Mouse (Mus musculus): ENCODE measurements around the gene Slc7a7. TPM values are rescaled to one million over a fixed set of nuclear protein-coding genes. Genes with fewer than 3 reads are reported as not detected.

Slc7a7 gene
- polyA plus RNA-seq, 1 experiment from 2014 or later: 6.2 TPM

- H3K4me1 ChIP-seq: no peaks in the 10 kb centered on the region; the same call in 1 of the 2 replicates
- no peak overlapping the region for H3K4me3 ChIP-seq (replicated peaks)
- H3K9me3 ChIP-seq (replicated peaks): no peaks in the 10 kb centered on the region
- H3K9ac ChIP-seq (replicated peaks): no peak overlapping the region
- H3K27me3 ChIP-seq (replicated peaks): no peaks in the 10 kb centered on the region
- no peak; the same call in 1 of the 2 replicates for ATAC-seq (ENCODE audit: low FRiP score)
- H3K27ac ChIP-seq (replicated peaks): no peak overlapping the region
- H3K4me2 ChIP-seq: no peak overlapping the region
- no peaks in the 10 kb centered on the region for H3K36me3 ChIP-seq
- 60% methylated on average over 4 of the region's 4 CpGs for WGBS
These were observed 34.2 kb downstream of the Slc7a7 start for GRCm38 (mm10) chr14:54383355-54383771.

GRCm38 (mm10) chr14:54382641-54383040 lies 34.9 kb downstream of the Slc7a7 start:
- ATAC-seq (ENCODE audit: low FRiP score): no peak
- Histone ChIP-seq H3K27me3 (replicated peaks) (no peaks in the 10 kb centered on the region), H3K4me3 (replicated peaks) (no peak overlapping the region), H3K36me3 (no peaks in the 10 kb centered on the region), H3K4me1 (no peaks in the 10 kb centered on the region; the same call in 1 of the 2 replicates), H3K9me3 (replicated peaks) (no peaks in the 10 kb centered on the region), H3K27ac (replicated peaks) (no peak overlapping the region), H3K9ac (replicated peaks) (no peak overlapping the region), H3K4me2 (no peak overlapping the region)
- 33% methylated on average over 9 of the region's 9 CpGs for WGBS

GRCm38 (mm10) chr14:54381816-54382215 lies 35.8 kb downstream of the Slc7a7 start:
- no peaks in the 10 kb centered on the region for H3K9me3 ChIP-seq (replicated peaks)
- 74% methylated on average over 10 of the region's 10 CpGs for WGBS
- no peaks in the 10 kb centered on the region for H3K27me3 ChIP-seq (replicated peaks)
- no peak overlapping the region for H3K9ac ChIP-seq (replicated peaks)
- H3K4me3 ChIP-seq (replicated peaks): no peak overlapping the region
- ATAC-seq (ENCODE audit: low FRiP score): no peak
- no peak overlapping the region for H3K27ac ChIP-seq (replicated peaks)
- no peak overlapping the region for H3K4me2 ChIP-seq
- H3K4me1 ChIP-seq: no peaks in the 10 kb centered on the region; the same call in 1 of the 2 replicates
- no peaks in the 10 kb centered on the region for H3K36me3 ChIP-seq

- Histone ChIP-seq H3K9ac (replicated peaks) (no peak overlapping the region), H3K9me3 (replicated peaks) (no peaks in the 10 kb centered on the region), H3K4me2 (no peak overlapping the region), H3K27me3 (replicated peaks) (no peaks in the 10 kb centered on the region), H3K36me3 (no peaks in the 10 kb centered on the region), H3K4me1 (no peaks in the 10 kb centered on the region; the same call in 1 of the 2 replicates), H3K4me3 (replicated peaks) (no peak overlapping the region), H3K27ac (replicated peaks) (no peak overlapping the region)
- 70% methylated on average over 4 of the region's 4 CpGs for WGBS
- no peak for ATAC-seq (ENCODE audit: low FRiP score)
These were observed 37.0 kb downstream of the Slc7a7 start for GRCm38 (mm10) chr14:54380616-54381015.

- Histone ChIP-seq H3K27ac (replicated peaks) (no peak overlapping the region), H3K9ac (replicated peaks) (no peak overlapping the region), H3K4me1 (no peaks in the 10 kb centered on the region; the same call in 1 of the 2 replicates), H3K36me3 (no peaks in the 10 kb centered on the region), H3K4me3 (replicated peaks) (no peak overlapping the region), H3K4me2 (no peak overlapping the region), H3K27me3 (replicated peaks) (no peaks in the 10 kb centered on the region), H3K9me3 (replicated peaks) (no peaks in the 10 kb centered on the region)
- WGBS: 59% methylated on average over 13 of the region's 13 CpGs
- ATAC-seq (ENCODE audit: low FRiP score): no peak
These were observed 38.0 kb downstream of the Slc7a7 start for GRCm38 (mm10) chr14:54379571-54379970.

- WGBS: 91% methylated on average over 6 of the region's 6 CpGs
These were observed 40.4 kb downstream of the Slc7a7 start for GRCm38 (mm10) chr14:54377166-54377565.

GRCm38 (mm10) chr14:54375916-54376315 lies 41.7 kb downstream of the Slc7a7 start:
- Histone ChIP-seq H3K27me3 (replicated peaks) (no peaks in the 10 kb centered on the region), H3K36me3 (peaks cover 7% of the 10 kb centered on the region; the same call in 1 of the 2 replicates), H3K9me3 (replicated peaks) (no peaks in the 10 kb centered on the region), H3K4me3 (replicated peaks) (no peak overlapping the region), H3K4me2 (no peak overlapping the region), H3K9ac (replicated peaks) (no peak overlapping the region), H3K27ac (replicated peaks) (no peak overlapping the region), H3K4me1 (no peaks in the 10 kb centered on the region)
- WGBS: 76% methylated on average over 3 of the region's 3 CpGs
- ATAC-seq (ENCODE audit: low FRiP score): no peak

More at GRCm38 (mm10) chr14:54377166-54377565, 40.4 kb downstream of the Slc7a7 start:
- no peaks in the 10 kb centered on the region for H3K4me1 ChIP-seq
- no peak overlapping the region for H3K9ac ChIP-seq (replicated peaks)
- H3K4me2 ChIP-seq: no peak overlapping the region
- H3K36me3 ChIP-seq: 0 out of 2 replicates have a peak, but pooled peaks cover 3% of the 10 kb centered on the region
- no peak overlapping the region for H3K4me3 ChIP-seq (replicated peaks)
- no peaks in the 10 kb centered on the region for H3K9me3 ChIP-seq (replicated peaks)
- H3K27ac ChIP-seq (replicated peaks): no peak overlapping the region
- ATAC-seq (ENCODE audit: low FRiP score): no peak
- H3K27me3 ChIP-seq (replicated peaks): no peaks in the 10 kb centered on the region

GRCm38 (mm10) chr14:54372923-54373322 lies 44.7 kb downstream of the Slc7a7 start:
- H3K27ac ChIP-seq (replicated peaks): no peak overlapping the region
- no peak overlapping the region for H3K4me3 ChIP-seq (replicated peaks)
- no peaks in the 10 kb centered on the region for H3K27me3 ChIP-seq (replicated peaks)
- peaks cover 36% of the 10 kb centered on the region for H3K36me3 ChIP-seq
- H3K4me2 ChIP-seq: no peak overlapping the region
- H3K4me1 ChIP-seq: no peaks in the 10 kb centered on the region
- WGBS: 94% methylated on average over 9 of the region's 9 CpGs
- H3K9ac ChIP-seq (replicated peaks): no peak overlapping the region
- ATAC-seq (ENCODE audit: low FRiP score): no peak
- no peaks in the 10 kb centered on the region for H3K9me3 ChIP-seq (replicated peaks)

- Histone ChIP-seq H3K4me2 (no peak overlapping the region), H3K4me1 (no peaks in the 10 kb centered on the region), H3K27ac (replicated peaks) (no peak overlapping the region), H3K36me3 (peaks cover 51% of the 10 kb centered on the region), H3K9ac (replicated peaks) (no peak overlapping the region), H3K4me3 (replicated peaks) (no peak overlapping the region), H3K27me3 (replicated peaks) (no peaks in the 10 kb centered on the region), H3K9me3 (replicated peaks) (no peaks in the 10 kb centered on the region)
- 97% methylated on average over 10 of the region's 10 CpGs for WGBS
- ATAC-seq (ENCODE audit: low FRiP score): 0 out of 2 replicates have a peak, but pooled peaks have one; percentile 32
These were observed 46.1 kb downstream of the Slc7a7 start for GRCm38 (mm10) chr14:54371460-54371859.

- ATAC-seq (ENCODE audit: low FRiP score): no peak
- Histone ChIP-seq H3K9me3 (replicated peaks) (no peaks in the 10 kb centered on the region), H3K4me2 (no peak overlapping the region), H3K9ac (replicated peaks) (no peak overlapping the region), H3K4me1 (no peaks in the 10 kb centered on the region), H3K36me3 (peaks cover 53% of the 10 kb centered on the region), H3K4me3 (replicated peaks) (no peak overlapping the region), H3K27ac (replicated peaks) (no peak overlapping the region), H3K27me3 (replicated peaks) (no peaks in the 10 kb centered on the region)
- 90% methylated on average over 6 of the region's 6 CpGs for WGBS
These were observed 47.0 kb downstream of the Slc7a7 start for GRCm38 (mm10) chr14:54370595-54370994.

- Histone ChIP-seq H3K9ac (replicated peaks) (no peak overlapping the region), H3K4me1 (no peaks in the 10 kb centered on the region), H3K9me3 (replicated peaks) (no peaks in the 10 kb centered on the region), H3K27ac (replicated peaks) (no peak overlapping the region), H3K36me3 (peaks cover 59% of the 10 kb centered on the region), H3K27me3 (replicated peaks) (no peaks in the 10 kb centered on the region), H3K4me2 (no peak overlapping the region), H3K4me3 (replicated peaks) (no peak overlapping the region)
- 99% methylated on average over 3 of the region's 3 CpGs for WGBS
- no peak for ATAC-seq (ENCODE audit: low FRiP score)
These were observed 48.2 kb downstream of the Slc7a7 start for GRCm38 (mm10) chr14:54369372-54369771.

- Histone ChIP-seq H3K27ac (replicated peaks) (no peak overlapping the region), H3K36me3 (peaks cover 75% of the 10 kb centered on the region), H3K9me3 (replicated peaks) (no peaks in the 10 kb centered on the region), H3K4me3 (replicated peaks) (no peak overlapping the region), H3K4me2 (no peak overlapping the region), H3K4me1 (peaks cover 12% of the 10 kb centered on the region), H3K9ac (replicated peaks) (no peak overlapping the region), H3K27me3 (replicated peaks) (no peaks in the 10 kb centered on the region)
- 91% methylated on average over 18 of the region's 18 CpGs for WGBS
- ATAC-seq (ENCODE audit: low FRiP score): no peak
These were observed 50.0 kb downstream of the Slc7a7 start for GRCm38 (mm10) chr14:54367429-54368060.

Measured in neural tube, embryonic 15.5 days (tissue).